Mouse (Mus musculus): ENCODE data around the gene Mptx2.

DNA sequence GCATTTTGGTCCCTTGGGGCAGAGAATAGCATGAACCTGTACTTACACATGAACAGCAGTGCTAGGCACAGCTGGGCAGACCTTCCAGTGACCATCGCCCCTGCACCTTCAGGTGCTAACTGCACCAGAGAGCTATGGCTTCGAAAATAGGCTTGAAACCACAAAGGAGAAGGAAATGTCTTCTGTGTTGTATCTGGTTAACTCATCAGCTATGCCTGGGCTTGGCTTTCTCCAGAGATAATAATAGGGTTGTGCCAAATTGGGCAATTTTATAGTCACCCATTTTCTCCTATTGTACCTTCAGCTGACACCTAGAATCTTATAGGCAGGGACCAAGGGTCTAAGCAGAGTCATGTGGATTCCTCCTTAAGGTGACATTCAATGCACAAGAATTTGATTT is 50.5 kb downstream of the Mptx2 start, which contains the start of gene Fcer1a:
- TF ChIP-seq CTCF (IDR thresholded peaks at IDR 0.05 in 2 of 3, conservative IDR thresholded peaks at IDR 0.05 in 1 of 3; ENCODE audit: control insufficient read depth in 1 of 3, insufficient read depth in 1 of 3, low read depth in 2 of 3, low read length in 3 of 3, poor library complexity in 1 of 3, severe bottlenecking in 1 of 3) (no peak), SIN3A (IDR thresholded peaks at IDR 0.05; ENCODE audit: low read length) (peak; percentile 46; the same call in 1 of the 2 replicates), EP300 (IDR thresholded peaks at IDR 0.05; ENCODE audit: low read depth in 1 of 2, low read length in 2 of 2) (peak; percentile 70 to 75), ELF1 (IDR thresholded peaks at IDR 0.05; ENCODE audit: low read depth, low read length) (0 out of 2 replicates have a peak, but pooled peaks have one; percentile 12), MEF2A (IDR thresholded peaks at IDR 0.05; ENCODE audit: extremely low read depth, insufficient replicate concordance, low read depth, low read length, poor library complexity, severe bottlenecking) (peak; percentile 82)
